1 mouse cellular context compared by ENCODE assay signal in the genomic region with DNA sequence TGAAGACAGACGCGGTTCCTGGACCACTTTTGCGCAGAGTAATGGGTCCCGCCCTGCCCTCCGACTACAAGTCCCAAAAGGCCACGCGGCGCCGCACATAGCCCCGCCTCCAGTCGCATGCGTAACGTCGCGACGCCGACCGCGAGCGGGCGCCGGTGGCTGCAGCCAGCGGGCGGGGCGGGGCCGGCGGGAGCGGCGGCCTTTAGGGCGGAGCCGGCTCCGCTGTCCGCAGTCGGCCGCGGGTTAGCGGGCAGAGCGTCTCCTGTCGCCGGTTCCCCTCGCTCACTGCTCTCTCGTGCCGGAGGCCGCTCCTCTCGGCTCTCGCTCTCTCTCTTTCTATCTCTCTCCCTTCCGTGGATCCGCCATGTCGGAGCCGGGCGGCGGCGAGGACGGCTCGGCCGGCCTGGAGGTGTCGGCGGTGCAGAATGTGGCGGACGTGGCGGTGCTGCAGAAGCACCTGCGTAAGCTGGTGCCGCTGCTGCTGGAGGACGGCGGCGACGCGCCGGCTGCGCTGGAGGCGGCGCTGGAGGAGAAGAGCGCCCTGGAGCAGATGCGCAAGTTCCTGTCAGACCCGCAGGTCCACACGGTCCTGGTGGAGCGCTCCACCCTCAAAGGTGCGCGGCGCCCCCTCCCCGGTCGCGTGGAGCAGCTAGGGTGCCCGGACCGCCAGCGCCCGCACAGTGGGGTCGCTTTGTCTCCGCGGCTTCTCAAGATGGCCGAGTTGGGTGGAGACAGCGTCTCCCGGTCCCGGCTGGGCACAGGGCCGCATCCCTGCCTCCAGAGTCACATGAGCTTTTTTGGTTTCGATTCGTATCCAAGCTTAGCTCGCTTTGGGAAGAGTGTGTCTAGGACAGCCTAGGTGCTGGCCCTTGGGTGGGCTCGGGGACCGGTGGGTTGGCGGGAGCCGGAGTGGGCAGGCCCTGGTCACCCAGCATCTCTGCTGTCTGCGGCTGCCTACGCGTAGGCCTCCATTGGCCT.
TF ChIP-seq lines count a peak whose summit lies in the region.

Gene Dync1h1, plus strand, starts transcription at position 212 of the 978 bp plus-strand sequence.

TF ChIP-seq in CH12.LX, 34 proteins besides CTCF, POLR2A, EP300 and RAD21 (continued from another document):
- TF ChIP-seq ZMIZ1 (IDR thresholded peaks at IDR 0.05; ENCODE audit: low read depth, low read length) (peak; percentile 91), MEF2A (IDR thresholded peaks at IDR 0.05; ENCODE audit: borderline replicate concordance, low read depth, low read length) (peak; percentile 47; the same call in 1 of the 2 replicates), E2F4 (IDR thresholded peaks at IDR 0.05; ENCODE audit: insufficient replicate concordance, low read depth, low read length) (no peak), JUN (IDR thresholded peaks at IDR 0.05; ENCODE audit: insufficient read depth, low read depth, low read length) (no peak), GABPA (IDR thresholded peaks at IDR 0.05; ENCODE audit: insufficient replicate concordance, low read depth, low read length) (peak; percentile 12; the same call in 1 of the 2 replicates), POLR2AphosphoS2 (IDR thresholded peaks at IDR 0.05; ENCODE audit: low read depth, low read length) (0 out of 2 replicates have a peak, but pooled peaks have one; percentile 67), SIN3A (IDR thresholded peaks at IDR 0.05; ENCODE audit: low read length) (peak; percentile 42; the same call in 1 of the 2 replicates), NELFE (IDR thresholded peaks at IDR 0.05; ENCODE audit: low read depth, low read length) (peak; percentile 97), NRF1 (IDR thresholded peaks at IDR 0.05; ENCODE audit: low read depth, low read length) (peak; percentile 82), CHD2 (IDR thresholded peaks at IDR 0.05; ENCODE audit: low read length) (no peak), KAT2A (IDR thresholded peaks at IDR 0.05; ENCODE audit: insufficient replicate concordance, low read length) (peak; percentile 76; the same call in 1 of the 2 replicates), TBP (conservative IDR thresholded peaks at IDR 0.05; ENCODE audit: low read depth, low read length) (peak; percentile 62), TCF12 (IDR thresholded peaks at IDR 0.05; ENCODE audit: low read depth, low read length) (peak; percentile 83), MAX (IDR thresholded peaks at IDR 0.05; ENCODE audit: low read length) (peak; percentile 20; the same call in 1 of the 2 replicates), MXI1 (IDR thresholded peaks at IDR 0.05; ENCODE audit: low read depth, low read length) (peak; percentile 83), ZKSCAN1 (IDR thresholded peaks at IDR 0.05; ENCODE audit: borderline replicate concordance, low read depth, low read length) (no peak), ELF1 (IDR thresholded peaks at IDR 0.05; ENCODE audit: low read depth, low read length) (peak; percentile 72), HCFC1 (IDR thresholded peaks at IDR 0.05; ENCODE audit: low read depth, low read length) (peak; percentile 89), MAFK (IDR thresholded peaks at IDR 0.05; ENCODE audit: insufficient replicate concordance, low read length) (no peak)
